Mouse (Mus musculus) layer of hippocampus, adult 8-10 months (tissue): ENCODE measurements at regions not wholly inside any gene's neighbourhood (a gene's known extent, or its start where the extent isn't known, plus 50 kb on each side); places are given as distances from the start of the nearest gene placed in this dataset.
"Not testable (repeated sequence)": the region's sequence is repeated elsewhere in the genome, so short reads cannot be mapped to it uniquely, and the experiment has no call there.

Experiments used
- DNase-seq, 2 experiments: peaks; one replicate each; pipeline ENCODE4 v3.0.0; 2022; ENCODE audit warnings: low spot score in 2 of 2

GRCm38 (mm10) chr13:58663316-58663715 lies 52.6 kb upstream of the Slc28a3 start:
- DNase-seq, result no peak

- DNase-seq, result no peak
These were observed 58.0 kb upstream of the Slc28a3 start for GRCm38 (mm10) chr13:58668664-58669063.

GRCm38 (mm10) chr13:58670206-58670605 lies 59.5 kb upstream of the Slc28a3 start:
- DNase-seq, result no peak

GRCm38 (mm10) chr13:58675611-58676010 lies 64.9 kb upstream of the Slc28a3 start:
- not testable (repeated sequence) for DNase-seq

- DNase-seq, result no peak
These were observed 66.8 kb upstream of the Slc28a3 start for GRCm38 (mm10) chr13:58677521-58677920.

DNA sequence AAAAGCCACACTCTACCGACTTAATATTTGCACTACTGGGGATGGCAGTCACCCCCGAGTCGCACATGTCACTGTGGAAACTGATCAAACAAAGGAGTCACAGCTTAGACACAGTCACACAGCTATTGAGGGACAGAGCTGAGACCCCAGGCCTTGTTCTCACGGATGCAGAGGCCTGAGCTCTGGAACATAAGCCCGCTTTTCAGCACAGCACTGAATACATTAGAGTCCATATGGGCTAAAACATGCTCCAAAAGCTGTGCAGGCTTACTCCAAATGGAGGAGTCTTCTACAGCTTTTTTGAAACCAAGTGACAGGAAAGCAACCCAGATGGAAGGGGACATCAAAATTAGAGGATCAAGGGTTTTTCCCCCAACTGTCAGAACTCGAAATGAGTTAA lies 69.0 kb upstream of the Slc28a3 start:
- peak in 1 of 2 experiments; percentile 6 for DNase-seq

DNA sequence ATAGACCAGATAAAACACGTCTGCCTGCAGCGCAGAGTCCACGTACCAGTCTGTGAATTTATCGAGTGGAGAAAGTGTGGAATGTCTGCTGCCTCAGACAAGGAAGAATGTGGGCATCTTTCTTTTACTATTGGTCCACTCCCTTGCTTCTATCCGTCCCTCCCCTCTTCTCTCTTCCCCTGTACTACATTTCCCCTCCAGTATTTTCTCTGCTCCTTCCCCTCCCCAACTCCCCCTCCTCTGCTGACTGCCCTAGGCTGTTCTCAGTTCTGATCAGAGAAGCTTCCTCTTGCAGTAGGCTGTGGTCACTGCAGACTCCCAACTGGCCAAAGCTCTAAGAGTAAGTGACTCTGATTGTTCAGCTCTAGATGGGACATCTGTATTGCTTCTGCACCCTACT lies 76.1 kb upstream of the Slc28a3 start:
- DNase-seq, result no peak

- DNase-seq, result no peak
These were observed 76.9 kb upstream of the Slc28a3 start for GRCm38 (mm10) chr13:58687609-58688008.

- no peak for DNase-seq
These were observed 77.6 kb upstream of the Slc28a3 start for GRCm38 (mm10) chr13:58688249-58688648.

DNA sequence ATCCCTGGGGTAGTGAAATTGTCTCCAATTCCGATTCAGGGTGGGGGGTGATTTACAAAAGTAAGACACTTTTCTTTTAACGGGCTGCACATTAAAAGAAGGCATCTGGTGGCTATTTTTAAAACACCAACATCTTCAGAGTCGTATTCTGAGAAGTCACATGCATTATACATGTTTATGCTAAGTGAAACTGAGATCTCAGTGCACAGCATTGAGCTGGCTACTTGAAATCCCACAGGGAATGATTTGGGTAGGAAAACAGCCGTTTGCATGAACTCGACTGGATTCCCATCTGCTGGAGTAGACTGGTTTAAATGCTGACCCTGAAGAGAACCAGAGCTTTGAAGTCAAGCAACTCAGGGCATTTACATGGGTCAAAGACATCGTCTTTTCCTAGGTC lies 84.0 kb upstream of the Slc28a3 start:
- DNase-seq, result no peak

DNA sequence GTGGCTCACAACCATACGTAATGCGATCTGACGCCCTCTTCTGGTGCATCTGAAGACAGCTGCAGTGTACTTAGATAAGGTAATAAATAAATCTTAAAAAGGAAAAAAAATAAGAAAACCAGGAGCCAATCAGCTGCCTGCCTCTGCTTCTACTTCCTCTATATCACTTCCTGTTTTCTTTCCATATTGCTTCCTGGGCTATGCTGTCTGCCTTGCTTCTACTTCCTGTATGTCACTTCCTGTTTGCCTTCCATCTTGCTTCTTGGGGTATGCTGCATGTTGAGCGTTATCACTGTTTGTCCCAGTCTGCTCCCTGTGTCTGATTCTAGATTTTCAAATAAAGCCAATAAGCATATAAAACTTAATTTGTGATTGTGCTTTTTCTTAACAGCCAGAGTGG lies 85.3 kb upstream of the Slc28a3 start:
- DNase-seq, result no peak

DNA sequence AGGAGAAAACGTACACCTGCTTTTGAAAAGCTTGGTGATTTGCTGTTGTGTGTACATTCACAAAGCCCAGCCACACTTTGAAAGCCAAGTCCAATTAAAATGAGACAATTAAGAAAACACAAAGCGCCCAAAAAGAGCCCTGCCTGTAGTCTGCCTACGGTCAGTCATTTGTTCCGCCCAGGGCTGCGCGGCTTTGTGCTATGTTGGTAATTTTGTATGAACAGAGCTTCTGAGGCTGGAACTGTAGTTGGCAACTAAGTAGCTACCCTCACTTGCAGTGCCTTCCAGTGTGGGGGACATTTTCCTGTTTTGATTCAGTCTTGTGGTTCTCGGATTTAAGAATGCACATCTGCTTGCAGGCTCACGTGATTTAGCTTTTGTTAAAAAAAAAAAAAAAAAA lies 89.3 kb upstream of the Slc28a3 start:
- no peak for DNase-seq

- no peak for DNase-seq
These were observed 93.5 kb upstream of the Slc28a3 start for GRCm38 (mm10) chr13:58704141-58704540.

- no peak for DNase-seq
These were observed 89.8 kb upstream of the Ntrk2 start for GRCm38 (mm10) chr13:58716584-58716983.

- no peak for DNase-seq
These were observed 75.8 kb upstream of the Ntrk2 start for GRCm38 (mm10) chr13:58730500-58731105.

DNA sequence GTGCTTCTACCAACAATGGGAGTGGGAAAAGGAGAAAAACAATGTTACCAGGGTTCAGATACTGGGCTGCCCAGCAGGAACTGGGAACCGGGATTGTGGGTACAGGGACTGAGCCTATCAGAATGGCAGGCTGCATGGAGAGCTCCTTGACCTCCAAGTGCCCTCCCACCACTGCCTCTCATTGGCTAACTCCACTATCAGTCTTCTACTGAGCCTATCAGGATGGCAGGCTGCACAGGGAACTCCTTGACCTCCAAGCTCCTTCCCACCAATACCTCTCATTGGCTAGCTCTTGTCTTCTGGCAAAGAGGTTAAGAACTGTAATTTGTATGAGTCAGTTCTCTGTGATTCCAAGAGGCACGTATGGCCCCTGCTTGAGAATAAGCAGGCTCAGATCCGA lies 73.6 kb upstream of the Ntrk2 start:
- no peak for DNase-seq

- no peak for DNase-seq
These were observed 72.8 kb upstream of the Ntrk2 start for GRCm38 (mm10) chr13:58733615-58734014.

DNA sequence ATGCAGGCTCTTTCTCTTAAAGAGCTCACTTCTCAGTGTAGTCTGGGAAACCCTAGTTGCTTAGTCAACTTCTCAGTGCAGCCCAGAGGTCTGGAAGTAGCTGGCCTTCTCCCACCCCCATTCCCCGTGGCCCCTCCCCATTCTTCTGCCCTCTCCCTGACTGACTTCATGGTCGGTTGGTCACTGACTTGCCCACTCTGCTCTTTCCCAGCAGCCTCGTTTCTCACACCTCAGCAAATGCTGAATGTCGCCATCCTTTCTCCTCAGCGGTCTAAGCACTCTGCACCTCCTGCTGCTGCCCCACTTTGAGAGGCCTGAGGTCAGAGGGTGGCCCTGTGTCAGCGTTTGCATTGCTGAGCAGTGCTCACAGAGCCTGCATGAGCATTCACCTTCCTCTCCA lies 70.8 kb upstream of the Ntrk2 start:
- DNase-seq, result no peak

- no peak for DNase-seq
These were observed 65.6 kb upstream of the Ntrk2 start for GRCm38 (mm10) chr13:58740731-58741130.

DNA sequence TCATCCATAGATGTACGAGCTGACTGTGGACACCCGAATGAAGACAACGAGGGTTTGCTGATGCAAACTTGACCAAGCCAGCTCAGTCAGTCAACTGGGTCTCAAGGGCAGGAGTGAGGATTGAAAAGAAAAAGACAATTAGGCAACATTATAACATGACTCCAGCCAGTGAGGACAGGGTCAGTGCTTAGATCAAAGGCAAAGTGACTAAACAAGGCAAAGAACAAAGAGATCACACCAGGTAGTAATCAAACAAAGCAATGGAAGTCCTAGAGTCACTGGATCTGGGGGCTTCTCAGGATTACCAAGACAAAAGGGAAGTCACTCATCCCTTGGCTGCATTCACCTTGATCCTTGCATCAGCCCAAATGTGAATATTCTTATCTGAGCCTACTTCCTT lies 60.3 kb upstream of the Ntrk2 start:
- no peak for DNase-seq

DNA sequence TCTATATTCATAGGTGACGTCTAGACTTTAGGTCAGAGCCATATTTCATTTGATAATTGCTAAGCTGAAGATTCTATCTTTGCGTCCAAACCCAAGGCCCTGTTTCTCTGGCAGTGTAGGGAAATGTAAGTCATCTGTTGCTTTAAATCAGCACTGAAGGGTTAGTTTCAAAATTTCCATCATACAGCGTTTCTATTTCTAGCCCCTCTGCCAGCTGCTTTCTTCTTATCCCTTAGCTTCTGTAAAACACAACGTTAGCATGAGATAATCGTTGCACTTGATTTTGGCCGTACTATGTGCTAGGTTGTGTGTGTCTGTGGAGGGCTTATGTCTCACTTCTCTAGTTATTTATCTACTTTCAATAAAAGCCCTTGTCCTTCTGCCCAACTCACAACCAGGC lies 58.7 kb upstream of the Ntrk2 start:
- DNase-seq, result peak in 1 of 2 experiments; percentile 5

DNA sequence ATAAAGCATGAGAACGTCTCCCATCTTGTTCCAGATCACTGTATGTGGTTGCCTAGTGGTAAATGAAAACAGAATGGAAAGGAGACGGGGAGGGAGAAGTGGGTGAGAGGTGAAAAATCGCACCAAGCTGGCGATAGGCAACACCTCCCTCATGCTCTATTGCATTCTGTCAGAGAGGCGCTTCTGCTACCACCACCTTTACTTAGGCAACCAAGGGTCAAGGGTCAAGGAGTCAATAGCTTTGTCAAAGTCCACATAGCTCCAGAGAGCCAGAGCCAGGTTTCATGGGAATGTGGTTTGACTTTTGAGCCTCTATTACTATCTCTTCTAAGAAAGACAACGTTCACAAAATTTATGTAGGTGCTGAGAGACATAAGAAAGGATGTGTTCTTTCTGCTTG lies 50.2 kb upstream of the Ntrk2 start:
- DNase-seq, result no peak
